Mouse (Mus musculus) liver, postnatal 0 days (tissue): ENCODE results near the gene Rcn2.

Experiments
- CTCF ChIP-seq: sonication (generic); IDR thresholded peaks from 2 replicates; pipeline ENCODE4 v1.5.1; 2016; ENCODE audit warnings: antibody characterized with exemption, low read depth
- EP300 ChIP-seq: IDR thresholded peaks from 2 replicates; pipeline ENCODE4 v1.6.1; 2016; ENCODE audit warnings: antibody characterized with exemption, low read depth, mild to moderate bottlenecking

DNA sequence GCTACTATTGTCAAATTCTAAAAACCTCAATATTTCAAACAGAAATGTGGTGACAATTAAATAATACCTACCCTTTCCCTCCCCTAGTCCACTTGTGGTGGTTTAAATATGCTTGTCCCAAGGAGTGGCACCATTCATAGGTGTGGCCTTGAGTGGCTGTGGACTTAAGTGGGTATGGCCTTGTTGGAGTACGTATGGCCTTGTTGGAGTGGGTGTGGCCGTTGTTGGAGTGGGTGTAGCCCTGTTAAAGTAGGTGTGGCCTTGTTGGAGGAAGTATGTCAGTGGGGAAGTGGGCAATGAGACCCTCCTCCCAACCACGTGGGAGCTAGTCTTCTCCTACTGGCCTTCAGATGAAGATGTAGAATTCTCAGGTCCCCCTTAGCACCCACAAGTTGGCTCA is 9.4 kb upstream of the Rcn2 start:
- TF ChIP-seq CTCF (no peak), EP300 (no peak)
